Mouse (Mus musculus) forebrain, embryonic 14.5 days (tissue): Measurements from ENCODE around the gene Lce1j. TPM values are rescaled to one million over a fixed set of nuclear protein-coding genes. Genes with fewer than 3 reads are reported as not detected.
"Not testable (repeated sequence)": the region's sequence is repeated elsewhere in the genome, so short reads cannot be mapped to it uniquely, and the experiment has no call there.

ENCODE experiments used
- ATAC-seq: fragments of 200-750 bp; cut with Nextera tagmentation; 2 replicates; pipeline ENCODE4 v1.8.0; 2017; ENCODE audit warnings: mild to moderate bottlenecking, moderate library complexity
- DNase-seq: peaks from one replicate; pipeline ENCODE4 v3.0.0-alpha.2; 2015; ENCODE audit warnings: low spot score
- H3K27ac ChIP-seq: fragments of 300-500 bp; sonication (generic); 2 replicates; pipeline ENCODE4 v1.5.1; 2014; ENCODE audit warnings: low read depth, mild to moderate bottlenecking, control low read depth, low read length, moderate library complexity
- H3K27me3 ChIP-seq: fragments of 300-500 bp; sonication (generic); replicated peaks from 2 replicates; pipeline ENCODE4 v1.6.1; 2014; ENCODE audit warnings: low read length, control low read depth, mixed read lengths; ENCODE audit not compliant: control insufficient read depth, insufficient read depth
- H3K36me3 ChIP-seq: fragments of 300-500 bp; sonication (generic); 2 replicates; pipeline ENCODE4 v1.6.1; 2014; ENCODE audit warnings: low read length, control low read depth; ENCODE audit not compliant: control insufficient read depth, insufficient read depth
- H3K4me1 ChIP-seq: fragments of 300-500 bp; sonication (generic); 2 replicates; pipeline ENCODE4 v1.6.1; 2014; ENCODE audit warnings: antibody characterized with exemption, low read length, control low read depth; ENCODE audit not compliant: control insufficient read depth, insufficient read depth
- H3K4me2 ChIP-seq: fragments of 300-500 bp; sonication (generic); 2 replicates; pipeline ENCODE4 v1.6.1; 2014; ENCODE audit warnings: mild to moderate bottlenecking, control low read depth, low read length
- H3K4me3 ChIP-seq: fragments of 300-500 bp; sonication (generic); 2 replicates; pipeline ENCODE4 v1.5.1; 2014; ENCODE audit warnings: low read depth, low read length, control low read depth
- H3K9ac ChIP-seq: fragments of 300-500 bp; sonication (generic); 2 replicates; pipeline ENCODE4 v1.6.1; 2014; ENCODE audit warnings: mild to moderate bottlenecking, low read length, control low read depth, moderate library complexity
- H3K9me3 ChIP-seq: fragments of 300-500 bp; sonication (generic); replicated peaks from 2 replicates; pipeline ENCODE4 v1.6.1; 2016; ENCODE audit warnings: low read length, control low read depth, mixed read lengths; ENCODE audit not compliant: control insufficient read depth
- WGBS: fragments of 180-500 bp; shearing (Covaris S2); extraction: QIAGEN DNeasy Blood & Tissue Kit; methylation state at CpG from one replicate; pipeline ENCODE4 v1.1.7; 2014; 5-methylcytosine and 5-hydroxymethylcytosine counted together
- polyA plus RNA-seq: library from polyadenylated mRNA; unstranded; fragments of >200 nt; fragmentation: Nextera tagmentation; extraction: Ambion mirVana; gene quantifications from 2 replicates; pipeline ENCODE4 v1.2.1, GENCODE M21; 2014

Lce1j gene
- polyA plus RNA-seq = not detected in 2 replicates

- H3K9me3 ChIP-seq = no peaks in the 10 kb centered on the region
- no peak within 1 kb of the TSS for H3K4me3 ChIP-seq
- no peaks in the 10 kb centered on the region for H3K27me3 ChIP-seq
- DNase-seq (no peak), ATAC-seq (no peak)
- H3K4me1 ChIP-seq = no peaks in the 10 kb centered on the region
- H3K9ac ChIP-seq = no peak within 1 kb of the TSS
- no peaks in the 10 kb centered on the region for H3K36me3 ChIP-seq
- H3K27ac ChIP-seq = no peak within 1 kb of the TSS
- WGBS = 96% methylated on average over 1 of the region's 1 CpGs
- no peak within 1 kb of the TSS for H3K4me2 ChIP-seq
These were observed at the start of gene Lce1j for GRCm38 (mm10) chr3:92790414-92790813. Gene Lce1j, minus strand, starts transcription at chr3:92790514.

GRCm38 (mm10) chr3:92827108-92827507, 36.8 kb upstream of the Lce1j start, which contains the start of gene Kprp:
Gene Kprp, minus strand, starts transcription at chr3:92827247.
- no peak for DNase-seq
- Histone ChIP-seq H3K27ac (no peak within 1 kb of the TSS), H3K4me1 (no peaks in the 10 kb centered on the region), H3K9ac (no peak within 1 kb of the TSS), H3K9me3 (no peaks in the 10 kb centered on the region), H3K4me2 (no peak within 1 kb of the TSS), H3K4me3 (no peak within 1 kb of the TSS), H3K27me3 (no peaks in the 10 kb centered on the region), H3K36me3 (no peaks in the 10 kb centered on the region)
- 44% methylated on average over 1 of the region's 1 CpGs for WGBS
- no peak for ATAC-seq

GRCm38 (mm10) chr3:92825808-92826207, 35.5 kb upstream of the Lce1j start:
- no peaks in the 10 kb centered on the region for H3K4me1 ChIP-seq
- no peak overlapping the region for H3K4me2 ChIP-seq
- DNase-seq = no peak
- no peaks in the 10 kb centered on the region for H3K9me3 ChIP-seq
- ATAC-seq = no peak
- no peaks in the 10 kb centered on the region for H3K36me3 ChIP-seq
- 43% methylated on average over 1 of the region's 1 CpGs for WGBS
- H3K9ac ChIP-seq = no peak overlapping the region
- H3K27ac ChIP-seq = no peak overlapping the region
- H3K27me3 ChIP-seq = no peaks in the 10 kb centered on the region
- no peak overlapping the region for H3K4me3 ChIP-seq

GRCm38 (mm10) chr3:92816036-92816435, 25.7 kb upstream of the Lce1j start:
- ATAC-seq, DNase-seq: not testable (repeated sequence)
- WGBS = 82% methylated on average over 2 of the region's 2 CpGs

GRCm38 (mm10) chr3:92815581-92815980, 25.3 kb upstream of the Lce1j start:
- Histone ChIP-seq H3K27me3 (no peaks in the 10 kb centered on the region), H3K4me3 (no peak overlapping the region), H3K36me3 (no peaks in the 10 kb centered on the region), H3K4me1 (no peaks in the 10 kb centered on the region), H3K4me2 (no peak overlapping the region), H3K9ac (no peak overlapping the region), H3K9me3 (no peaks in the 10 kb centered on the region), H3K27ac (no peak overlapping the region)
- DNase-seq = no peak
- ATAC-seq = no peak
- 87% methylated on average over 3 of the region's 3 CpGs for WGBS

More at GRCm38 (mm10) chr3:92816036-92816435, 25.7 kb upstream of the Lce1j start:
- H3K9ac ChIP-seq, H3K27me3 ChIP-seq, H3K36me3 ChIP-seq, H3K4me3 ChIP-seq, H3K4me1 ChIP-seq, H3K9me3 ChIP-seq, H3K27ac ChIP-seq, H3K4me2 ChIP-seq: not testable (repeated sequence)

GRCm38 (mm10) chr3:92807791-92808190, 17.5 kb upstream of the Lce1j start, which contains the start of gene Lce1k:
Gene Lce1k, minus strand, starts transcription at chr3:92807891.
- Histone ChIP-seq H3K9me3 (no peaks in the 10 kb centered on the region), H3K27me3 (no peaks in the 10 kb centered on the region), H3K9ac (no peak within 1 kb of the TSS), H3K27ac (no peak within 1 kb of the TSS), H3K4me2 (no peak within 1 kb of the TSS), H3K36me3 (no peaks in the 10 kb centered on the region), H3K4me1 (no peaks in the 10 kb centered on the region), H3K4me3 (no peak within 1 kb of the TSS)
- DNase-seq (no peak), ATAC-seq (no peak)

- H3K27ac ChIP-seq = no peak within 1 kb of the TSS
- H3K4me3 ChIP-seq = no peak within 1 kb of the TSS
- H3K27me3 ChIP-seq = no peaks in the 10 kb centered on the region
- WGBS = 88% methylated on average over 1 of the region's 1 CpGs
- H3K9ac ChIP-seq = no peak within 1 kb of the TSS
- H3K9me3 ChIP-seq = no peaks in the 10 kb centered on the region
- H3K4me1 ChIP-seq = no peaks in the 10 kb centered on the region
- no peak within 1 kb of the TSS for H3K4me2 ChIP-seq
- DNase-seq (no peak), ATAC-seq (no peak)
- H3K36me3 ChIP-seq = no peaks in the 10 kb centered on the region
These were observed 11.5 kb downstream of the Lce1j start, which contains the start of gene Lce1i for GRCm38 (mm10) chr3:92778799-92779198. Gene Lce1i, minus strand, starts transcription at chr3:92778899.

- Histone ChIP-seq H3K4me1 (no peaks in the 10 kb centered on the region), H3K4me3 (no peak overlapping the region), H3K27me3 (no peaks in the 10 kb centered on the region), H3K9ac (no peak overlapping the region), H3K36me3 (no peaks in the 10 kb centered on the region), H3K9me3 (no peaks in the 10 kb centered on the region), H3K27ac (no peak overlapping the region), H3K4me2 (no peak overlapping the region)
- WGBS = 23% methylated on average over 3 of the region's 3 CpGs
- DNase-seq (peak; percentile 20), ATAC-seq (no peak)
These were observed 18.7 kb downstream of the Lce1j start for GRCm38 (mm10) chr3:92771573-92771972.

GRCm38 (mm10) chr3:92764965-92765364, 25.3 kb downstream of the Lce1j start, which contains the start of gene Lce1h:
Gene Lce1h, minus strand, starts transcription at chr3:92765065.
- Histone ChIP-seq H3K36me3 (no peaks in the 10 kb centered on the region), H3K9ac (no peak within 1 kb of the TSS), H3K27ac (no peak within 1 kb of the TSS), H3K9me3 (no peaks in the 10 kb centered on the region), H3K4me3 (no peak within 1 kb of the TSS), H3K4me2 (no peak within 1 kb of the TSS), H3K4me1 (no peaks in the 10 kb centered on the region), H3K27me3 (no peaks in the 10 kb centered on the region)
- DNase-seq (no peak), ATAC-seq (no peak)
- 93% methylated on average over 1 of the region's 1 CpGs for WGBS
